Mouse (Mus musculus) heart, embryonic 14.5 days (tissue): ENCODE measurements around the gene Rab5b. TPM values are rescaled to one million over a fixed set of nuclear protein-coding genes. Genes with fewer than 3 reads are reported as not detected.

Source experiments
- ATAC-seq: fragments of 200-750 bp; cut with Nextera tagmentation; 2 replicates; pipeline ENCODE4 v1.8.0; 2017; ENCODE audit warnings: low read depth, moderate TSS enrichment; ENCODE audit not compliant: insufficient number of reproducible peaks, insufficient read depth, low FRiP score
- H3K27ac ChIP-seq, 2 experiments: fragments of 200-500 bp in 1 of 2; fragments of 300-500 bp in 1 of 2; sonication (generic) in 1 of 2; replicated peaks in 1 of 2; 2 replicates each; pipeline ENCODE4 v1.5.1; 2012 to 2014; ENCODE audit warnings: low read depth in 2 of 2, low read length in 2 of 2, control low read depth in 1 of 2, mild to moderate bottlenecking in 1 of 2, mixed read lengths in 1 of 2; ENCODE audit not compliant: control insufficient read depth in 1 of 2, insufficient read depth in 1 of 2
- H3K27me3 ChIP-seq: fragments of 300-500 bp; sonication (generic); 2 replicates; pipeline ENCODE4 v1.6.1; 2014; ENCODE audit warnings: mild to moderate bottlenecking, low read length, control low read depth; ENCODE audit not compliant: control insufficient read depth, insufficient read depth
- H3K36me3 ChIP-seq: fragments of 300-500 bp; sonication (generic); 2 replicates; pipeline ENCODE4 v1.6.1; 2014; ENCODE audit warnings: mild to moderate bottlenecking, control low read depth, low read length, mixed read lengths; ENCODE audit not compliant: control insufficient read depth, insufficient read depth
- H3K4me1 ChIP-seq, 2 experiments: fragments of 200-500 bp in 1 of 2; fragments of 300-500 bp in 1 of 2; sonication (generic) in 1 of 2; 2 replicates each; pipeline ENCODE4 v1.6.1; 2012 to 2014; ENCODE audit warnings: low read length in 2 of 2, control low read depth in 1 of 2, mixed read lengths in 1 of 2; ENCODE audit not compliant: control insufficient read depth in 2 of 2, insufficient read depth in 2 of 2
- H3K4me2 ChIP-seq: fragments of 300-500 bp; sonication (generic); 2 replicates; pipeline ENCODE4 v1.6.1; 2014; ENCODE audit warnings: mild to moderate bottlenecking, low read length
- H3K4me3 ChIP-seq, 2 experiments: fragments of 200-500 bp in 1 of 2; fragments of 300-500 bp in 1 of 2; sonication (generic) in 1 of 2; 2 replicates each; pipeline ENCODE4 v1.5.1; 2012 to 2014; ENCODE audit warnings: low read length in 2 of 2, mild to moderate bottlenecking in 2 of 2, control low read depth in 1 of 2, low read depth in 1 of 2, moderate library complexity in 1 of 2; ENCODE audit not compliant: control insufficient read depth in 1 of 2, insufficient read depth in 1 of 2
- H3K9ac ChIP-seq: fragments of 300-500 bp; sonication (generic); 2 replicates; pipeline ENCODE4 v1.6.1; 2014; ENCODE audit warnings: mild to moderate bottlenecking, low read length
- H3K9me3 ChIP-seq: fragments of 300-500 bp; sonication (generic); 2 replicates; pipeline ENCODE4 v1.6.1; 2016; ENCODE audit warnings: low read length, control low read depth; ENCODE audit not compliant: control insufficient read depth
- WGBS: fragments of 180-500 bp; shearing (Covaris S2); extraction: QIAGEN DNeasy Blood & Tissue Kit; methylation state at CpG from one replicate; pipeline ENCODE4 v1.1.7; 2014; 5-methylcytosine and 5-hydroxymethylcytosine counted together
- polyA plus RNA-seq: library from polyadenylated mRNA; unstranded; fragments of >200 nt; fragmentation: Nextera tagmentation; extraction: Ambion mirVana; gene quantifications from 2 replicates; pipeline ENCODE4 v1.2.1, GENCODE M21; 2014

The Rab5b gene
- polyA plus RNA-seq, 1 experiment from 2014 or later = 56.7 TPM

GRCm38 (mm10) chr10:128705317-128705693 is 9.2 kb upstream of the Rab5b start:
- no peak for ATAC-seq
- Histone ChIP-seq H3K27ac (peak overlapping the region; percentile 42 to 97), H3K4me3 (peak overlapping the region; percentile 36 to 77), H3K9ac (peak overlapping the region; percentile 89), H3K36me3 (peaks cover 31% of the 10 kb centered on the region), H3K4me1 (peaks cover 5 to 19% of the 10 kb centered on the region in 2 experiments), H3K9me3 (no peaks in the 10 kb centered on the region), H3K4me2 (peak overlapping the region; percentile 68), H3K27me3 (no peaks in the 10 kb centered on the region)
- WGBS = 9% methylated on average over 11 of the region's 11 CpGs

GRCm38 (mm10) chr10:128704491-128705316 is 8.6 kb upstream of the Rab5b start, which contains the start of gene Cdk2:
TSS of gene Cdk2 (minus strand) at chr10:128705031.
- peaks cover 37% of the 10 kb centered on the region for H3K36me3 ChIP-seq
- H3K27ac ChIP-seq = peak within 1 kb of the TSS; percentile 87 to 97
- peak; percentile 93 for ATAC-seq
- H3K27me3 ChIP-seq = no peaks in the 10 kb centered on the region
- peak within 1 kb of the TSS; percentile 68 for H3K4me2 ChIP-seq
- peak within 1 kb of the TSS; percentile 69 to 77 for H3K4me3 ChIP-seq
- no peaks in the 10 kb centered on the region for H3K9me3 ChIP-seq
- under 1% methylated on average over 62 of the region's 62 CpGs for WGBS
- H3K9ac ChIP-seq = peak within 1 kb of the TSS; percentile 89
- H3K4me1 ChIP-seq = peaks cover 7 to 21% of the 10 kb centered on the region in 2 experiments

- Histone ChIP-seq H3K27ac (peak within 1 kb of the TSS; percentile 87 to 97), H3K4me2 (peak within 1 kb of the TSS; percentile 68), H3K4me3 (peak within 1 kb of the TSS; percentile 69 to 77), H3K27me3 (no peaks in the 10 kb centered on the region), H3K36me3 (peaks cover 45% of the 10 kb centered on the region), H3K9me3 (no peaks in the 10 kb centered on the region), H3K9ac (peak within 1 kb of the TSS; percentile 89), H3K4me1 (peaks cover 12 to 29% of the 10 kb centered on the region in 2 experiments)
- 19% methylated on average over 4 of the region's 4 CpGs for WGBS
- no peak for ATAC-seq
These were observed 7.8 kb upstream of the Rab5b start, which contains the start of gene Pmel for GRCm38 (mm10) chr10:128703895-128704294. TSS of gene Pmel (plus strand) at chr10:128704195.

GRCm38 (mm10) chr10:128702328-128703007 is 6.4 kb upstream of the Rab5b start:
- H3K4me3 ChIP-seq = no peak overlapping the region
- H3K4me1 ChIP-seq = peaks cover 14 to 31% of the 10 kb centered on the region in 2 experiments
- H3K4me2 ChIP-seq = 0 out of 2 replicates have a peak overlapping the region, but pooled peaks have one; percentile 13
- 0 out of 2 replicates have a peak overlapping the region, but pooled peaks have one; percentile 21 for H3K9ac ChIP-seq
- H3K9me3 ChIP-seq = no peaks in the 10 kb centered on the region
- H3K36me3 ChIP-seq = peaks cover 57% of the 10 kb centered on the region
- WGBS = 44% methylated on average over 6 of the region's 6 CpGs
- ATAC-seq = no peak
- H3K27me3 ChIP-seq = no peaks in the 10 kb centered on the region
- H3K27ac ChIP-seq = peak overlapping the region in 1 of 2 experiments; percentile 39; a peak in 1 of 4 replicates

GRCm38 (mm10) chr10:128700712-128701111 is 4.6 kb upstream of the Rab5b start:
- WGBS = 92% methylated on average over 5 of the region's 5 CpGs
- Histone ChIP-seq H3K4me2 (no peak overlapping the region), H3K4me1 (peaks cover 18 to 35% of the 10 kb centered on the region in 2 experiments)

GRCm38 (mm10) chr10:128699611-128700010 is 3.5 kb upstream of the Rab5b start:
- Histone ChIP-seq H3K9me3 (no peaks in the 10 kb centered on the region), H3K4me3 (no peak overlapping the region), H3K27me3 (no peaks in the 10 kb centered on the region), H3K4me1 (peaks cover 15 to 42% of the 10 kb centered on the region in 2 experiments), H3K27ac (peak overlapping the region in 1 of 2 experiments; percentile 55; a peak in 2 of 4 replicates), H3K4me2 (no peak overlapping the region), H3K36me3 (peaks cover 58% of the 10 kb centered on the region), H3K9ac (peak overlapping the region; percentile 38; the same call in 1 of the 2 replicates)
- WGBS = 40% methylated on average over 11 of the region's 11 CpGs
- ATAC-seq = no peak

More at GRCm38 (mm10) chr10:128700712-128701111, 4.6 kb upstream of the Rab5b start:
- ATAC-seq = no peak
- no peak overlapping the region for H3K4me3 ChIP-seq
- no peak overlapping the region for H3K27ac ChIP-seq
- H3K36me3 ChIP-seq = peaks cover 58% of the 10 kb centered on the region
- no peaks in the 10 kb centered on the region for H3K27me3 ChIP-seq
- no peak overlapping the region for H3K9ac ChIP-seq
- H3K9me3 ChIP-seq = no peaks in the 10 kb centered on the region

- Histone ChIP-seq H3K4me2 (no peak overlapping the region), H3K27ac (peak overlapping the region in 1 of 2 experiments; percentile 55; a peak in 2 of 4 replicates), H3K4me1 (peaks cover 15 to 43% of the 10 kb centered on the region in 2 experiments), H3K27me3 (no peaks in the 10 kb centered on the region), H3K9ac (peak overlapping the region; percentile 38; the same call in 1 of the 2 replicates), H3K4me3 (no peak overlapping the region), H3K36me3 (peaks cover 58% of the 10 kb centered on the region), H3K9me3 (no peaks in the 10 kb centered on the region)
- ATAC-seq = no peak
- 76% methylated on average over 5 of the region's 5 CpGs for WGBS
These were observed 2.9 kb upstream of the Rab5b start for GRCm38 (mm10) chr10:128699006-128699405.
